Mouse (Mus musculus): ENCODE measurements around the gene C1qtnf3. TPM values are rescaled to one million over a fixed set of nuclear protein-coding genes. Genes with fewer than 3 reads are reported as not detected.
"Not testable (repeated sequence)": the region's sequence is repeated elsewhere in the genome, so short reads cannot be mapped to it uniquely, and the experiment has no call there.

Gene C1qtnf3
- polyA plus RNA-seq, 1 experiment from 2014 or later: 10.9 TPM

- no peak for ATAC-seq (ENCODE audit: low FRiP score)
- no peak overlapping the region for H3K9ac ChIP-seq (ENCODE audit: low read depth, low read length)
- no peak overlapping the region for H3K4me2 ChIP-seq (replicated peaks; ENCODE audit: low read depth, low read length)
- H3K27ac ChIP-seq (ENCODE audit: low read depth, low read length): no peak overlapping the region
- H3K4me1 ChIP-seq (replicated peaks; ENCODE audit: control insufficient read depth, insufficient read depth, low read length): no peaks in the 10 kb centered on the region
- H3K9me3 ChIP-seq (ENCODE audit: control insufficient read depth, low read length): no peaks in the 10 kb centered on the region
- no peaks in the 10 kb centered on the region for H3K36me3 ChIP-seq (ENCODE audit: control insufficient read depth, insufficient read depth, low read length)
- no peak overlapping the region for H3K4me3 ChIP-seq (ENCODE audit: low read depth, low read length)
- no peak for DNase-seq (ENCODE audit: low spot score)
- no peaks in the 10 kb centered on the region for H3K27me3 ChIP-seq (ENCODE audit: control insufficient read depth, insufficient read depth, low read length)
Measured at GRCm38 (mm10) chr15:10977151-10977550, 25.0 kb downstream of the C1qtnf3 start.

- ATAC-seq (ENCODE audit: low FRiP score) (no peak), DNase-seq (ENCODE audit: low spot score) (no peak)
- H3K4me2 ChIP-seq (replicated peaks; ENCODE audit: low read depth, low read length): peak overlapping the region; percentile 65; the same call in 1 of the 2 replicates
- H3K9ac ChIP-seq (ENCODE audit: low read depth, low read length): no peak overlapping the region
- no peaks in the 10 kb centered on the region for H3K4me1 ChIP-seq (replicated peaks; ENCODE audit: control insufficient read depth, insufficient read depth, low read length)
- no peaks in the 10 kb centered on the region for H3K27me3 ChIP-seq (ENCODE audit: control insufficient read depth, insufficient read depth, low read length)
- H3K9me3 ChIP-seq (ENCODE audit: control insufficient read depth, low read length): no peaks in the 10 kb centered on the region
- H3K27ac ChIP-seq (ENCODE audit: low read depth, low read length): no peak overlapping the region
- no peak overlapping the region for H3K4me3 ChIP-seq (ENCODE audit: low read depth, low read length)
- H3K36me3 ChIP-seq (ENCODE audit: control insufficient read depth, insufficient read depth, low read length): no peaks in the 10 kb centered on the region
- 59% methylated on average over 2 of the region's 2 CpGs for WGBS
Measured at GRCm38 (mm10) chr15:10980712-10981111, 28.6 kb downstream of the C1qtnf3 start.

GRCm38 (mm10) chr15:10981377-10982063 lies 29.4 kb downstream of the C1qtnf3 start, which contains the start of gene Amacr:
Amacr (plus strand) TSS chr15:10981756.
- Histone ChIP-seq H3K4me2 (replicated peaks; ENCODE audit: low read depth, low read length) (peak within 1 kb of the TSS; percentile 65), H3K36me3 (ENCODE audit: control insufficient read depth, insufficient read depth, low read length) (no peaks in the 10 kb centered on the region), H3K4me3 (ENCODE audit: low read depth, low read length) (peak within 1 kb of the TSS; percentile 71), H3K9me3 (ENCODE audit: control insufficient read depth, low read length) (no peaks in the 10 kb centered on the region), H3K27me3 (ENCODE audit: control insufficient read depth, insufficient read depth, low read length) (no peaks in the 10 kb centered on the region), H3K9ac (ENCODE audit: low read depth, low read length) (peak within 1 kb of the TSS; percentile 79), H3K27ac (ENCODE audit: low read depth, low read length) (peak within 1 kb of the TSS; percentile 68), H3K4me1 (replicated peaks; ENCODE audit: control insufficient read depth, insufficient read depth, low read length) (no peaks in the 10 kb centered on the region)
- DNase-seq (ENCODE audit: low spot score): peak; percentile 95
- peak; percentile 100 for ATAC-seq (ENCODE audit: low FRiP score)
- under 1% methylated on average over 51 of the region's 52 CpGs for WGBS

- H3K4me3 ChIP-seq (ENCODE audit: low read depth, low read length): peak overlapping the region; percentile 71
- peak overlapping the region; percentile 68; the same call in 1 of the 2 replicates for H3K27ac ChIP-seq (ENCODE audit: low read depth, low read length)
- peak overlapping the region; percentile 65 for H3K4me2 ChIP-seq (replicated peaks; ENCODE audit: low read depth, low read length)
- H3K9me3 ChIP-seq (ENCODE audit: control insufficient read depth, low read length): no peaks in the 10 kb centered on the region
- no peaks in the 10 kb centered on the region for H3K27me3 ChIP-seq (ENCODE audit: control insufficient read depth, insufficient read depth, low read length)
- H3K4me1 ChIP-seq (replicated peaks; ENCODE audit: control insufficient read depth, insufficient read depth, low read length): no peaks in the 10 kb centered on the region
- peak; percentile 51 for ATAC-seq (ENCODE audit: low FRiP score)
- no peak for DNase-seq (ENCODE audit: low spot score)
- no peaks in the 10 kb centered on the region for H3K36me3 ChIP-seq (ENCODE audit: control insufficient read depth, insufficient read depth, low read length)
- peak overlapping the region; percentile 79 for H3K9ac ChIP-seq (ENCODE audit: low read depth, low read length)
- WGBS: 10% methylated on average over 6 of the region's 6 CpGs
Measured at GRCm38 (mm10) chr15:10982064-10982435, 29.9 kb downstream of the C1qtnf3 start.

- no peaks in the 10 kb centered on the region for H3K36me3 ChIP-seq (ENCODE audit: control insufficient read depth, insufficient read depth, low read length)
- H3K4me3 ChIP-seq (ENCODE audit: low read depth, low read length): no peak overlapping the region
- H3K4me1 ChIP-seq (replicated peaks; ENCODE audit: control insufficient read depth, insufficient read depth, low read length): no peaks in the 10 kb centered on the region
- no peak for DNase-seq (ENCODE audit: low spot score)
- no peak overlapping the region for H3K4me2 ChIP-seq (replicated peaks; ENCODE audit: low read depth, low read length)
- WGBS: 84% methylated on average over 6 of the region's 6 CpGs
- no peak for ATAC-seq (ENCODE audit: low FRiP score)
- H3K9ac ChIP-seq (ENCODE audit: low read depth, low read length): no peak overlapping the region
- no peaks in the 10 kb centered on the region for H3K27me3 ChIP-seq (ENCODE audit: control insufficient read depth, insufficient read depth, low read length)
- no peak overlapping the region for H3K27ac ChIP-seq (ENCODE audit: low read depth, low read length)
- no peaks in the 10 kb centered on the region for H3K9me3 ChIP-seq (ENCODE audit: control insufficient read depth, low read length)
Measured at GRCm38 (mm10) chr15:10985756-10986155, 33.6 kb downstream of the C1qtnf3 start.

- H3K4me2 ChIP-seq (replicated peaks; ENCODE audit: low read depth, low read length); H3K27me3 ChIP-seq (ENCODE audit: control insufficient read depth, insufficient read depth, low read length); H3K27ac ChIP-seq (ENCODE audit: low read depth, low read length); H3K9ac ChIP-seq (ENCODE audit: low read depth, low read length); DNase-seq (ENCODE audit: low spot score); H3K36me3 ChIP-seq (ENCODE audit: control insufficient read depth, insufficient read depth, low read length); ATAC-seq (ENCODE audit: low FRiP score); H3K4me3 ChIP-seq (ENCODE audit: low read depth, low read length); H3K4me1 ChIP-seq (replicated peaks; ENCODE audit: control insufficient read depth, insufficient read depth, low read length); H3K9me3 ChIP-seq (ENCODE audit: control insufficient read depth, low read length): not testable (repeated sequence)
- 72% methylated on average over 2 of the region's 2 CpGs for WGBS
Measured at GRCm38 (mm10) chr15:10986477-10986876, 34.3 kb downstream of the C1qtnf3 start.

GRCm38 (mm10) chr15:10990411-10990810 lies 38.3 kb downstream of the C1qtnf3 start:
- WGBS: 66% methylated on average over 2 of the region's 2 CpGs
- H3K36me3 ChIP-seq (ENCODE audit: control insufficient read depth, insufficient read depth, low read length): no peaks in the 10 kb centered on the region
- H3K27me3 ChIP-seq (ENCODE audit: control insufficient read depth, insufficient read depth, low read length): no peaks in the 10 kb centered on the region
- no peak overlapping the region for H3K4me3 ChIP-seq (ENCODE audit: low read depth, low read length)
- H3K4me2 ChIP-seq (replicated peaks; ENCODE audit: low read depth, low read length): no peak overlapping the region
- H3K4me1 ChIP-seq (replicated peaks; ENCODE audit: control insufficient read depth, insufficient read depth, low read length): no peaks in the 10 kb centered on the region
- no peak for ATAC-seq (ENCODE audit: low FRiP score)
- no peak for DNase-seq (ENCODE audit: low spot score)
- no peak overlapping the region for H3K27ac ChIP-seq (ENCODE audit: low read depth, low read length)
- no peak overlapping the region for H3K9ac ChIP-seq (ENCODE audit: low read depth, low read length)
- H3K9me3 ChIP-seq (ENCODE audit: control insufficient read depth, low read length): no peaks in the 10 kb centered on the region

- ATAC-seq (ENCODE audit: low FRiP score): no peak
- no peak for DNase-seq (ENCODE audit: low spot score)
- Histone ChIP-seq H3K27me3 (ENCODE audit: control insufficient read depth, insufficient read depth, low read length) (no peaks in the 10 kb centered on the region), H3K9me3 (ENCODE audit: control insufficient read depth, low read length) (no peaks in the 10 kb centered on the region), H3K4me1 (replicated peaks; ENCODE audit: control insufficient read depth, insufficient read depth, low read length) (no peaks in the 10 kb centered on the region), H3K4me2 (replicated peaks; ENCODE audit: low read depth, low read length) (no peak overlapping the region), H3K36me3 (ENCODE audit: control insufficient read depth, insufficient read depth, low read length) (no peaks in the 10 kb centered on the region), H3K27ac (ENCODE audit: low read depth, low read length) (no peak overlapping the region), H3K4me3 (ENCODE audit: low read depth, low read length) (no peak overlapping the region), H3K9ac (ENCODE audit: low read depth, low read length) (no peak overlapping the region)
- 97% methylated on average over 1 of the region's 1 CpGs for WGBS
Measured at GRCm38 (mm10) chr15:10991566-10991965, 39.4 kb downstream of the C1qtnf3 start.

GRCm38 (mm10) chr15:10999832-11000231 lies 47.7 kb downstream of the C1qtnf3 start:
- no peaks in the 10 kb centered on the region for H3K27me3 ChIP-seq (ENCODE audit: control insufficient read depth, insufficient read depth, low read length)
- peak; percentile 4 for DNase-seq (ENCODE audit: low spot score)
- H3K4me2 ChIP-seq (replicated peaks; ENCODE audit: low read depth, low read length): no peak overlapping the region
- no peak overlapping the region for H3K9ac ChIP-seq (ENCODE audit: low read depth, low read length)
- 57% methylated on average over 5 of the region's 5 CpGs for WGBS
- H3K4me3 ChIP-seq (ENCODE audit: low read depth, low read length): no peak overlapping the region
- H3K36me3 ChIP-seq (ENCODE audit: control insufficient read depth, insufficient read depth, low read length): no peaks in the 10 kb centered on the region
- no peaks in the 10 kb centered on the region for H3K9me3 ChIP-seq (ENCODE audit: control insufficient read depth, low read length)
- ATAC-seq (ENCODE audit: low FRiP score): no peak
- H3K27ac ChIP-seq (ENCODE audit: low read depth, low read length): no peak overlapping the region
- no peaks in the 10 kb centered on the region for H3K4me1 ChIP-seq (replicated peaks; ENCODE audit: control insufficient read depth, insufficient read depth, low read length)

Data from hindbrain, embryonic 11.5 days (tissue).